Mouse (Mus musculus) embryonic facial prominence, embryonic 13.5 days (tissue): ENCODE results near the gene Defa20. TPM values are rescaled to one million over a fixed set of nuclear protein-coding genes. Genes with fewer than 3 reads are reported as not detected.
"Not testable (repeated sequence)": the region's sequence is repeated elsewhere in the genome, so short reads cannot be mapped to it uniquely, and the experiment has no call there.

Experiments
- ATAC-seq: fragments of 200-750 bp; cut with Nextera tagmentation; 2 replicates; pipeline ENCODE4 v1.8.0; 2017; ENCODE audit warnings: low read depth; ENCODE audit not compliant: insufficient number of reproducible peaks, insufficient read depth, low FRiP score, low TSS enrichment
- H3K27ac ChIP-seq: fragments of 300-500 bp; sonication (generic); 2 replicates; pipeline ENCODE4 v1.5.1; 2015; ENCODE audit warnings: moderate library complexity, mild to moderate bottlenecking, inconsistent platforms
- H3K27me3 ChIP-seq: fragments of 300-500 bp; sonication (generic); 2 replicates; pipeline ENCODE4 v1.6.1; 2015; ENCODE audit warnings: mild to moderate bottlenecking, inconsistent platforms
- H3K36me3 ChIP-seq: fragments of 300-500 bp; sonication (generic); 2 replicates; pipeline ENCODE4 v1.6.1; 2015; ENCODE audit warnings: mild to moderate bottlenecking, inconsistent platforms
- H3K4me1 ChIP-seq: fragments of 300-500 bp; sonication (generic); 2 replicates; pipeline ENCODE4 v1.6.1; 2015; ENCODE audit warnings: inconsistent platforms
- H3K4me2 ChIP-seq: fragments of 300-500 bp; sonication (generic); 2 replicates; pipeline ENCODE4 v1.6.1; 2015; ENCODE audit warnings: moderate library complexity, mild to moderate bottlenecking, inconsistent platforms
- H3K4me3 ChIP-seq: fragments of 300-500 bp; sonication (generic); 2 replicates; pipeline ENCODE4 v1.5.1; 2015; ENCODE audit warnings: mild to moderate bottlenecking, inconsistent platforms
- H3K9ac ChIP-seq: fragments of 300-500 bp; sonication (generic); 2 replicates; pipeline ENCODE4 v1.6.1; 2015; ENCODE audit warnings: mild to moderate bottlenecking, inconsistent platforms
- H3K9me3 ChIP-seq: fragments of 300-500 bp; sonication (generic); 2 replicates; pipeline ENCODE4 v1.6.1; 2016; ENCODE audit warnings: inconsistent platforms
- WGBS: fragments of 180-500 bp; shearing (Covaris S2); methylation state at CpG from one replicate; pipeline ENCODE4 v1.1.7; 2015; ENCODE audit warnings: mixed read lengths; 5-methylcytosine and 5-hydroxymethylcytosine counted together
- polyA plus RNA-seq: library from polyadenylated mRNA; unstranded; fragments of >200 nt; fragmentation: Nextera tagmentation; extraction: Ambion mirVana; gene quantifications from 2 replicates; pipeline ENCODE4 v1.2.1, GENCODE M21; 2015

Gene Defa20
- not detected in 2 replicates for polyA plus RNA-seq

DNA sequence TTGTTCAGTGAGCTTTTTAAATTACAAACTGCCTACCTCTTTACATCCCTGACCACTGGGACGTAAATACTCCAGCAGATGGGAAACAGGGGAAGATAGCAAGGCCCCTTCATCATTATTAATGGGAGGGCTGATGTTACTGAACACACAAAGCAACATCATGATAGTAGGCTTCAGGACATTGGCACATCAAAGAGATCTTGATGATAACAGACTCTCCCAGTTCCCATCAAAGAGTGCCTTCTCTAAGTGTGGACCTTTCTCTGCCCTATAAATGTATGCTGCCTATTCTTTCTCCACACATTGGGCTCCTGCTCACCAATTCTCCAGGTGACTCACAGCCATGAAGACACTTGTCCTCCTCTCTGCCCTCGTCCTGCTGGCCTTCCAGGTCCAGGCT is at the start of gene Defa20:
TSS of gene Defa20 (plus strand) at position 301 of the 400 bp plus-strand sequence.
- ATAC-seq, result not testable (repeated sequence)
- no CpG with 5 or more reads among the region's 2 CpGs for whole genome bisulfite sequencing

DNA sequence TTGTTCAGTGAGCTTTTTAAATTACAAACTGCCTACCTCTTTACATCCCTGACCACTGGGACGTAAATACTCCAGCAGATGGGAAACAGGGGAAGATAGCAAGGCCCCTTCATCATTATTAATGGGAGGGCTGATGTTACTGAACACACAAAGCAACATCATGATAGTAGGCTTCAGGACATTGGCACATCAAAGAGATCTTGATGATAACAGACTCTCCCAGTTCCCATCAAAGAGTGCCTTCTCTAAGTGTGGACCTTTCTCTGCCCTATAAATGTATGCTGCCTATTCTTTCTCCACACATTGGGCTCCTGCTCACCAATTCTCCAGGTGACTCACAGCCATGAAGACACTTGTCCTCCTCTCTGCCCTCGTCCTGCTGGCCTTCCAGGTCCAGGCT is 19.7 kb downstream of the Defa20 start, which contains the start of gene Defa32:
TSS of gene Defa32 (plus strand) at position 301 of the 400 bp plus-strand sequence.
- WGBS, result no CpG with 5 or more reads among the region's 2 CpGs
- H3K4me3 ChIP-seq, H3K4me2 ChIP-seq: not testable (repeated sequence)

More for the DNA sequence above, at the start of gene Defa20:
- not testable (repeated sequence) for H3K4me3 ChIP-seq, H3K9ac ChIP-seq, H3K27ac ChIP-seq, H3K36me3 ChIP-seq, H3K27me3 ChIP-seq, H3K9me3 ChIP-seq, H3K4me1 ChIP-seq, H3K4me2 ChIP-seq

More for the DNA sequence above, 19.7 kb downstream of the Defa20 start, which contains the start of gene Defa32:
- not testable (repeated sequence) for H3K4me1 ChIP-seq, H3K9me3 ChIP-seq, H3K27me3 ChIP-seq, H3K36me3 ChIP-seq, H3K9ac ChIP-seq, H3K27ac ChIP-seq, ATAC-seq

Other genes starting within 250 kb of the Defa20 start
- gene Defa27, start 193.7 kb upstream of the Defa20 start, polyA plus RNA-seq, result not detected in 2 replicates
- not detected in 2 replicates for gene Defa29, start 182.2 kb upstream of the Defa20 start, polyA plus RNA-seq
- gene Defa2, start 130.7 kb upstream of the Defa20 start, polyA plus RNA-seq, result 2.1 TPM in 1 of 2 replicates, not detected in the other
- 1.1 TPM in 1 of 2 replicates, not detected in the other for gene Defa33, start 117.4 kb upstream of the Defa20 start, polyA plus RNA-seq
- not detected in 2 replicates for gene Defa36, start 81.8 kb upstream of the Defa20 start, polyA plus RNA-seq
- gene Gm7849, start 52.7 kb upstream of the Defa20 start, polyA plus RNA-seq, result 0.83 TPM in 1 of 2 replicates, not detected in the other
- gene Defa32, start 19.8 kb downstream of the Defa20 start, polyA plus RNA-seq, result not detected in 2 replicates
- 1.3 TPM in 1 of 2 replicates, not detected in the other for gene Defa37, start 56.1 kb downstream of the Defa20 start, polyA plus RNA-seq
- not detected in 2 replicates for gene Defa28, start 73.7 kb downstream of the Defa20 start, polyA plus RNA-seq
- not detected in 2 replicates for gene Gm7861, start 85.2 kb downstream of the Defa20 start, polyA plus RNA-seq
- not detected in 2 replicates for gene Defa26, start 108.9 kb downstream of the Defa20 start, polyA plus RNA-seq
- not detected in 2 replicates for gene Defa17, start 146.5 kb downstream of the Defa20 start, polyA plus RNA-seq
- not detected in 2 replicates for gene Defa34, start 156.5 kb downstream of the Defa20 start, polyA plus RNA-seq
- gene AY761184, start 194.4 kb downstream of the Defa20 start, polyA plus RNA-seq, result not detected in 2 replicates
- 2.5 TPM in 1 of 2 replicates, not detected in the other for gene Defa24, start 225.2 kb downstream of the Defa20 start, polyA plus RNA-seq